Mouse (Mus musculus) kidney, adult 2 months (tissue): ENCODE results near the gene Edf1.

ENCODE experiments used
- CTCF ChIP-seq: fragments of 200-500 bp; conservative IDR thresholded peaks from 2 replicates; pipeline ENCODE4 v1.5.1; 2011; ENCODE audit warnings: low read depth, mild to moderate bottlenecking, control low read depth, low read length, moderate library complexity, mixed read lengths; ENCODE audit not compliant: insufficient read depth, insufficient read length
- POLR2A ChIP-seq: fragments of 200-500 bp; IDR thresholded peaks from one replicate; pipeline ENCODE4 v1.6.1; 2011; ENCODE audit warnings: low read depth, low read length, control low read depth

DNA sequence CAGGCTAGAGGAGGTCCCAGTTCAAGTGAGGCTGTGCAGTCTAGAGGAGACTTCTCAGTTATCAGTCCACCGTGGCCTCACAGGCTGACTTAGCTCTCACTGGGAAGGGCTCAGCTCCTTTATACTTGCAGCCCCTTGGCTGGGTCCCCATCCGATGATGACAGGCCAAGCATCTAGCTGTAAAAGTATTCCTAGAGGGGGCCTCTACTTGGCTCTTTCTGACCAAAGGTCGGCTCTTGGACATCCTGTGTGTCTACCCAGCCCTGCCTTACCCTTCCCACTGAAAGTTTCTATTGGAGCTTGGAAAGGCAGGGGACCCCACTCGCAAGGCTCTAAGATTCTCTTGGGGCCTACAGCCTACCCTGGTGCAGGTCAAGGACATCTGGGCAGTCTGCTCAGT is 13.6 kb downstream of the Edf1 start:
- TF ChIP-seq CTCF (no peak), POLR2A (no peak)
